In genomic region chr11:103170494-103171285, GRCm38 (mm10) we compare ENCODE assay signal across 8 mouse cellular contexts. TPM values are rescaled to one million over a fixed set of nuclear protein-coding genes. Genes with fewer than 3 reads are reported as not detected.
DNase-seq lines count a peak whose midpoint lies in the region; ATAC-seq lines count a peak whose summit lies in the region.

Fmnl1 (plus strand) TSS chr11:103171107.

- no peaks in the 10 kb centered on the region for H3K36me3 ChIP-seq in heart, embryonic 15.5 days
- no peaks in the 10 kb centered on the region for H3K36me3 ChIP-seq in lung, embryonic 15.5 days

- peak; percentile 40 for DNase-seq in right cerebral cortex, adult 18-20 months
- DNase-seq in right cerebral cortex, adult 2 months (ENCODE audit: low spot score in 2 of 2): no peak
- DNase-seq in cerebellum, postnatal 36 days: peak; percentile 53 to 59
- DNase-seq in kidney, postnatal 10 days: peak; percentile 70
- DNase-seq in retina, postnatal 1 day: peak; percentile 76
- DNase-seq in urinary bladder, postnatal 4 days (ENCODE audit: low spot score in 2 of 2): no peak

- 2% methylated on average over 59 of the region's 84 CpGs for WGBS in heart, embryonic 15.5 days
- WGBS in lung, embryonic 15.5 days: 1% methylated on average over 61 of the region's 84 CpGs

- H3K9ac ChIP-seq in heart, embryonic 15.5 days: peak within 1 kb of the TSS; percentile 72
- peak within 1 kb of the TSS; percentile 36 for H3K9ac ChIP-seq in lung, embryonic 15.5 days

- peaks cover 31% of the 10 kb centered on the region for H3K27me3 ChIP-seq in heart, embryonic 15.5 days
- H3K27me3 ChIP-seq in lung, embryonic 15.5 days: peaks cover 49% of the 10 kb centered on the region

- H3K27ac ChIP-seq in heart, embryonic 15.5 days: peak within 1 kb of the TSS; percentile 39; the same call in 1 of the 2 replicates
- H3K27ac ChIP-seq in lung, embryonic 15.5 days: no peak within 1 kb of the TSS

- H3K4me1 ChIP-seq in heart, embryonic 15.5 days (replicated peaks): peaks cover 28% of the 10 kb centered on the region
- H3K4me1 ChIP-seq in lung, embryonic 15.5 days: peaks cover 12% of the 10 kb centered on the region

- no peak for ATAC-seq in heart, embryonic 15.5 days (replicated peaks; ENCODE audit: insufficient number of reproducible peaks, insufficient read depth, low FRiP score, low read depth)
- ATAC-seq in lung, embryonic 15.5 days (ENCODE audit: borderline replicate concordance, extremely low read depth, low FRiP score, low TSS enrichment): peak; percentile 12; the same call in 1 of the 2 replicates

- no peaks in the 10 kb centered on the region for H3K9me3 ChIP-seq in heart, embryonic 15.5 days (replicated peaks)
- no peaks in the 10 kb centered on the region for H3K9me3 ChIP-seq in lung, embryonic 15.5 days

- peak within 1 kb of the TSS; percentile 65 for H3K4me3 ChIP-seq in heart, embryonic 15.5 days
- peak within 1 kb of the TSS; percentile 54 for H3K4me3 ChIP-seq in lung, embryonic 15.5 days

- H3K4me2 ChIP-seq in heart, embryonic 15.5 days: peak within 1 kb of the TSS; percentile 96
- H3K4me2 ChIP-seq in lung, embryonic 15.5 days: peak within 1 kb of the TSS; percentile 98

RNA-seq across cellular contexts. Expression of gene Fmnl1, which starts in this region (rescaled TPM):
- 1.5 and 4.6 TPM in 2 replicates for polyA plus RNA-seq in heart, embryonic 15.5 days (2015; fragmentation: Nextera tagmentation; extraction: Ambion mirVana)
- polyA plus RNA-seq in lung, embryonic 15.5 days (2015; fragmentation: Nextera tagmentation; extraction: Ambion mirVana): 2.7 and 3.7 TPM in 2 replicates

Comparison
In these comparisons a context has a peak if more than half of its experiments do, and no peak if none do; other contexts are left out.
1. DNase-seq: peak in right cerebral cortex, adult 18-20 months (single experiment), cerebellum, postnatal 36 days (2 of 2), kidney, postnatal 10 days (single experiment) and retina, postnatal 1 day (single experiment); none in right cerebral cortex, adult 2 months (0 of 2) and urinary bladder, postnatal 4 days (0 of 2).